Mouse (Mus musculus) gastrocnemius, adult 18-20 months (tissue): ENCODE measurements around the gene Cd8b1. TPM values are rescaled to one million over a fixed set of nuclear protein-coding genes. Genes with fewer than 3 reads are reported as not detected.

Experiments used
- DNase-seq: peaks from one replicate; pipeline ENCODE4 v3.0.0; 2021; ENCODE audit warnings: low spot score
- total RNA-seq, 2 experiments: library from RNA; stranded (reverse); gene quantifications; 2 replicates each; pipeline ENCODE4 v1.2.3; 2021

Cd8b1 gene
- total RNA-seq, 2 experiments from 2014 or later: not detected

DNA sequence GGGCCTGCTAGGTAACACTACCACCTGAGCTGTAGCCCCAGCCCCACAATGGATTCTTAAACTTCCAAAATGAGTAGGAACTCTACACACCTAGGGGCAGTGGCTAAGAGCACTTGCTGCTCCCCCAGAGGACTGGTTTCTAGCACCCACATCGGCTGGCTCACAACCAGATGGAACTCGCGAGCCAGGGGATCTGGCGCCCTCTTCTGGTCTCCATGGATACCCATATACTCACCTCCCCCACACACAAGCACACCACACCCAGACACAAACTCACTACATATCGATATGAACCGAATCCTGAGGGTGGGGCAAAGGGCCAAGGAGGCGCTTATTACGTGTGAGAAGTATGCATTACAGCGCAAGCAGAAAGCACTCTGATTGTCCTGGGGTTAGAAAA lies 25.4 kb downstream of the Cd8b1 start:
- DNase-seq: no peak

DNA sequence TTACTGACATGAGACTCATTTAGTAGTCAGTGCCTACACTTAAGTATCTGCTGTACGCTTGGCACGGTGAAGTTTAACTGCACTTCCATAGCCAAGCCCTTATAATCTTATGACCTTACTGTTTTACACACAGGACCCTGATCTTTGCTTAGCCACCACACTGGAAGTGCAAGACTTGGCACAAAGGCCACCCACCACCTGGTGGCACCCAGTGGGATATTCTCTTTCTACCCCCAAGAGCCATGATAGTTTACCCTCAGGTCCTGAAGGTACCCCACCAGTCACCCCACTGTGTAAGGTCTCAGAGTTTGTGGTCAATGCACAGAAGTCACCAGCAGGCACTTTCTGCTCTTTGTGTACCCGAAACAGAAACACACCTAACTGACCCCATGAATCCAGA lies 28.6 kb downstream of the Cd8b1 start:
- no peak for DNase-seq

DNA sequence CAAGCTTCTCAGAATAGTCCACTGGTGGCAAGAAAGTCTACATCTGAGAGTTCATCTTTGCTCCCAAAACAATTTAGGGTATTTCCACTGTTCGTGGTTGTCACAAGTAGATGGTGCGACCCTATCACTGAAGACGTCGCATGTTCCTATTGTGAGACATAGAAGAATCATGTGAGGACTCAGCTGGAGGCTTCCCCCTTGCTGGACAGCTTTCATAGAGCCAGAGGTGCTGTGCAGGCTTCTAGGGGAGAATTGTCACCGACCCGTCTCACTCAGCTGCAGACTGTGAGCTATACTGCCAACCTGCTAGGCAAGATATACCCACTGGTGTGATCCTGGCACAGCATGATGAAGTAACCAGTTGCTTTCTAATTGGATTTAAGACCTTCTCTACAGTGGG lies 29.6 kb downstream of the Cd8b1 start:
- no peak for DNase-seq

DNA sequence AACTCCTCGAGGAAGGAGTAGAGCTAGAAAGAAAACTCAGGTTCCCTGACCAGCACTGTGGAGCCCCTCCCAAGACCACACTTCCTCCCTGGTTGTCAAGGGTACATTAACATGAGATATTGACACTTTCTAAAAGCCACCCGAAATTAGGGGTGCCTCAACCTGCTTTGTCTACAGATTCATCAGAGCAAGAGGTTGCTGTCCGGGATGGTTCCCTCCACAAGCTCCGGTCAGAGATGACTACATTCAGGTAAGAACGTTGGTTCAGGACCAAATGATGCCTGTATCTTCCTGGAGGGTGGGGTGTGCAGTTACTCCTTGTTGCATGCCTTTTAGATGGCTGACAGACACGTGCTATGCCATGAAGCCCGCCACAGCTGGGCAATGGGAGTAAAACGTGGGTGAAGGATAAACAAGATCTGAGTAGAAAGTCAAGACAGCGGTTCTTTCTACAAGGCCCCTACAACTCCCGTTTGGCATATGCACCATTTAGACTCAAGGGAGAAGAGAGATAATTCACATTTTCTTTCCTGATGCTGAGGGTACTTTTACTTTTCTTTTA lies 30.4 kb downstream of the Cd8b1 start:
- no peak for DNase-seq

DNA sequence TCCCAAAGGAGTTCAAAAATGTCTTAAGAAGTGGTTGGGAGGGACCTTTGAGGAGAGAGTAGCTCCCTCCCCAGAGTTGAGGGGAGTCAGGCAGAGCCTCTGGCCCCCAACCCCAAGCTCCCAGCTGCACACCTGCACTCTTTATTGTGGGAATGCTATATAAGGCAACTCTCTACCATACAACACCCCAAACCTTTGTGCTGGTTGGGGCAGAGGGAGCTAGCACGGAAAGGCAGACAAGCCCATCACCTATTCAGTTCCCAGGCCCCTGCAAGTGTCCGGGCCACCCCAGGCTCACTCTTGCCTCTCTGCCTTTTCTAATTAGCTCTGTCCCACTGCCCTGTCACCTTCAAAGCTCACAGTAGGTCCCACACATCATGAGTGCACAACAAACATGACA lies 31.1 kb downstream of the Cd8b1 start:
- no peak for DNase-seq

DNA sequence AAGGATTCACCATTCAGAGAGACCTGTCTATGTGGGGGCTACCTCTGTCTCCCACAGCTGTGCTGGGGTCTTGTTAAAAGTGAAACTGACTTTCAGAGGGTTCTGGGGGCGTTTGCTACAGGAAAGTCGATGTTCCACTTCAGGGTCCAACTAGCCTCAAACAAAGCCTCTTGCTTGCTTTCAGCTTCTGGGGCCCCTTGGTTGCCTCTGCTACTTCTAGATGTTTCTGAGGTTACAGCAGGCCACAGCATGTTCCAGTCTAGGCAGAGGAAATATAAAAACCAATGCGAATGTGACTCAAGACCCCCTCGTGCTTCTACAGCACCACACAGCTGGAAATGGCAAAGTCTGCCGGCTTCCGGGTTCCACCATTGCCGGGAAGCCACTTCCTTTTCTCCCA lies 34.9 kb downstream of the Cd8b1 start:
- no peak for DNase-seq

DNA sequence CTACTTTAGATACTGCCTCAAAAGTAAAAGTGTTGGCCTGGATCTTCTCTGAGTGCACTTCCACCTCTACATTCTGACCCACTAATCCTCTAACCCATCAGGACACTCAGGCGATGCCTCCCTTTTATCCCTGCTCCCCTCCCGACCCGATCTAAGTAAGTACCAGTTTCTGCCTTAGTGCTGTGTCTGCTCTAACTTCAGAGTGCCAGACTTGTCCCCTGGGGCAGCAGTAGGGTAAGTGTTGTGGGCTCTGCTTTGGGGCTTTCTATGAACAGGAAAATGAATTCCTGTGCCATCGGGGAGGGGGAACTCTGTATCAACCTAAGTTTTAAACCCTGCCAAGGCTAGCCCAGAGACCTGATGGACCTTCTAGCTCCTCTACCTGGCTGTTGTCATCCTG lies 37.6 kb downstream of the Cd8b1 start:
- DNase-seq: no peak

DNA sequence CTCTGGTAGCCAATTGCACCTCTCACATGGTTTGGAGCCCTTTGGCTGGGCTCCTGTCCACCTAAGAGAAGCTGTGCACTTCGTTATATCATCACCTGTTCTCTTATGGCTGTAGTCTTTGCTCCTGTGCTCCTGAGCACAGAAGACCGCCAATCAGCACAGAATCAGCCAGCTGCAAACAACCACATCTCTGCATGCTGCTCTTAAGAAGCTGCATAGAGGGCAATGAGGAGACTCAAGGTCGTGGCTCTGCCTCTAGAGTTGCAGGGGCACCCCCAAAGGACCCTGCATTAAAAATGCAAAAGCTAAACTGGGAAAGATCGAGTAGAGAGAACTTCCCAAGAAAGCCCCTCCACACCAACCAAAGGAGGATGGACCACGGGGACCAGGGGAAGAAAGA lies 38.2 kb downstream of the Cd8b1 start:
- DNase-seq: no peak

DNA sequence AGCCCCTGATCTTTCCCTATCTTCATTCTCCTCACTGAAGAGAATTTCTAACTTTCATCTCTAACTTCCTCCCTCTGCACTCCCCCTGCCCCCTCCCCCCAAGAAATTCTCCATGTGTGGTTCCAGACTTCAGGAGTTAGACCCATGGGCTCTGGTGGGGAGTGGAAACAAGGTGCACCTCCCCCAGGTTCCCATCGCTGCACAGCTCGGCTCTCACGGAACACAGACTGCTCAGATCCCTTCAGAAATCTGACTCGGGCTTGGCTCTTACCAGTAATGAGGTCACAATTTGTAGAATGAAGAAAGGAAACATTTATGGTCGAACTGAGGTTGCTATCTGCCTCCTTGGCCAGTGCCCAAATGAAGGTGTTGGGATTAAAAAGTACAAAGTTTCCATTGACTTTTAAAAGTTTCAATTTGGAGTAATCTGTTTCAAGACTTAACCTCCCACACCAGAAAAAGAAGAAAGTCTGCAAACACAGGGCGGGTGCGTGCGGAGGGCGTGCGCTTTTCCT lies 38.6 kb downstream of the Cd8b1 start:
- no peak for DNase-seq

DNA sequence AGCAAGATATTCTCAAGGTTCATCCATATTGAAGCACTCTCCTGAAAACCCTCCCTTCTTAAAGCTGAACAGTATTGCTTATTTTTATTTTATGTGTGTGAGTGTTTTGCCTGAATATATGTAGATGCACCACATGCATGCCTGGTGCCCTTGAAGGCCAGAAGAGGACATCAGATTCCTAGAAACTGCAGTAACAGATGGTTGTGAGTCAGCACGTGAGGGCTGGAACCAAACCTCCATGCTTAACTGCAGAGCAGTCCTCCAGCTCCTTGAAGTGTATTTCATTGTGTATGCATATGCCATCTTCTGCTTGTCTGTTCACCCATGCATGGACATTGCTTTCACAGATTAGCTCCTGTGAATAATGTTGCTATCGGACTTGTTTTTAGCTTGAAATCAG lies 41.4 kb downstream of the Cd8b1 start:
- no peak for DNase-seq

DNA sequence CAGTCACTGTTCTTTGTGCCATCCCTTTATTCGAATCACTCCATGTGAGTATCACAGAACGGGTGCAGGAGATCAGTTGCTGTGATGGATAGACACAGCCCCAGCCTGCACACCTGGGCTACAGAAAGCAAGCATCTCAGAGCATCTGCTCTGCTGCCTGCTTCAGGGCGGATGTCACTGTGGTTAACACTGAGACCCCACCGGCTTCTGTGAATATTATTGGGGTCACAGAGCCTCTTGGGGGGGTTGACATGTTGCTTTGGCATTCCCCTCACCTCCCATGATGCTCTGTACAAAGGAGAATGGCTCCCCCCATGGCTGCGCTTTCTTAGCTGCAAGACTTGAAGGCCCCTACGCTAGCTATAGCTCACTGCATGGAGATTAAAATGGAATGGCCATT lies 46.8 kb downstream of the Cd8b1 start:
- DNase-seq: no peak

DNA sequence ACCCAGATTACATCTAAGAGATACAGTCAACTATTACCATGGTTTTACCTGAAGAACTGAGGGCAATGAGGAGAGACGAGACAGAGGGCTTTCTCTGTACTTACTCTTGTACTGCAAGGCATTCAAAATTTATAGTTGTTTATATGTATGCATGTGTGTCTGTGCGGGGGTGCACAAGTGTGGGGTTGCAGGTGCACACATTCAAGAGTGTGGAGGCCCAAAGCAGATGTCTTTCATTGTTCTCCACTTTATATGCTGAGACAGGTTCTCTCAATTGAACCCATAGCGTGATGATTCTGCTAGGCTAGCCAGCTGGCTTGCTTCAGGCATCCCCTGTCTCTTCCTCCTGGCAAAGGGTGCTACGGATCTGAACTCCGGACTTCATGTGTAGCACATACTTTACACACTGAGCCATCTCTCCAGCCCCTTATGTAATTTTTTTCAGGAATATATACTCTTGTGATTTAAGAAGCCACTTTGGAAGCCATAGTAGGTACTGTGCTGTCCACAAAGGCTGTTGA lies 48.6 kb downstream of the Cd8b1 start:
- no peak for DNase-seq

DNA sequence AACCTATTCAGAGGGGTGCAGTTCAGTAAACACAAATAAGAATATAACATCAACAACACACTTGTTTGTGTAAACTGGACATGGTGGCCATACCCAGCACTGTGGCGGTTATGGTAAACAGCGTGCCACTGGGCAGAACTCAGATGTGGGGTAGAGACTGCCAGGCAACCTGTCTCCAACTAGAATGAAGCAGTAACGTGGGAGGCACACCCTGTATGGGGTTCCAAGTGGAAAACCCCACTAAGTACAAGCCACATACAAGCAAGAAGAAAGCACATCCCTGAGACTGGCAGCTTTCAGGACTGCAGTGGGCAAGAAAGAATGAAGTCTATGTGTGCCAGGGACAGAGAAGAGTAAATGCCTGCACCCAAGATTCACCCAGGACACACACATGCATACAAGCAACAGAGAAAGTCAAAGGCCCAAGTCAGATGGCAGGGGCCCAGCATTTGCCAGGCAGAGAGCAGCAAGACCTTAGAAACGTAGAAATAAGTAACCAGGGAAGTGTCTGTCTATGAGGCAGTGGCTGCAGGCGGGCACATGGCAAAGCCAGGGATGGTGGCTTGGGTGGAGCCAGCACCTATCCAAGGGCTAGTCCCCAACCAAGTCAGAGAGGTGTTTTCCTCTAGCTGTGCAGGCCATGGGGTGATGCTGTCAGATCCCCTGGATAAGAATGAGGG lies 49.6 kb downstream of the Cd8b1 start:
- no peak for DNase-seq

DNA sequence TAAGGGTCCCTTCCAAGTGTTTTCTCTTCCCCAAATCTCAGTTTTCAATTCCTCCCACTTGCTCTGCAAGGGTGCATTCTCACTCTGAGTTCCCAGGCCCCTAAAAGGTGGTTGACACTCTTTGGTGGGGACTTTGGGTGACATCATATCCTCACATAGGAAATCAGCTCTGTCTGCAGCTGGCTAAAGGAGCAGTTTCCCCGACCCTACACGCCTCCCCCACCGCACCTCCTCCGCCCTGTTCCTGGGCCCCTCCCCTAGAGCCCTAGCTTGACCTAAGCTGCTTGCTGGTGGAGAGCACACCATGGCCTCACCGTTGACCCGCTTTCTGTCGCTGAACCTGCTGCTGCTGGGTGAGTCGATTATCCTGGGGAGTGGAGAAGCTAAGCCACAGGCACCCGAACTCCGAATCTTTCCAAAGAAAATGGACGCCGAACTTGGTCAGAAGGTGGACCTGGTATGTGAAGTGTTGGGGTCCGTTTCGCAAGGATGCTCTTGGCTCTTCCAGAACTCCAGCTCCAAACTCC lies 50.7 kb downstream of the Cd8b1 start, which contains the start of gene Cd8a:
Gene Cd8a, plus strand, starts transcription at position 179 of the 527 bp plus-strand sequence.
- DNase-seq: no peak

DNA sequence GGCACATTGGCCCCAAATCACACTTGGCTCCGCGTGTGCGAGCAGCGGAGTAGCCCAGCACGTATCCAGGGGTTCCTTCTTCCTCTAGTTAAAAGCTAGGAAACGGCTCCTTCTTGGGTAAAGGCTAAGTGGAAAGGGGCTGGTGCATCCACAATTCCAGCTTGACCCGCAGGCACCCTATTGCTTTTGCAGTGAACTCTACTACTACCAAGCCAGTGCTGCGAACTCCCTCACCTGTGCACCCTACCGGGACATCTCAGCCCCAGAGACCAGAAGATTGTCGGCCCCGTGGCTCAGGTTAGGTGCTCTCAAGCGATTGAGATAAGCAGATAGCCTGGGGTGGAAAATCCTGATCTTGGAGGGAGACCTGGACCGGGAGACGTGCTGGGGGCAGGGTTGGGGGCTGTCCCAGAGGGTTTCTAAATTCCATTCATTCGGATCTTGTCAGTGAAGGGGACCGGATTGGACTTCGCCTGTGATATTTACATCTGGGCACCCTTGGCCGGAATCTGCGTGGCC lies 51.8 kb downstream of the Cd8b1 start:
- DNase-seq: no peak

DNA sequence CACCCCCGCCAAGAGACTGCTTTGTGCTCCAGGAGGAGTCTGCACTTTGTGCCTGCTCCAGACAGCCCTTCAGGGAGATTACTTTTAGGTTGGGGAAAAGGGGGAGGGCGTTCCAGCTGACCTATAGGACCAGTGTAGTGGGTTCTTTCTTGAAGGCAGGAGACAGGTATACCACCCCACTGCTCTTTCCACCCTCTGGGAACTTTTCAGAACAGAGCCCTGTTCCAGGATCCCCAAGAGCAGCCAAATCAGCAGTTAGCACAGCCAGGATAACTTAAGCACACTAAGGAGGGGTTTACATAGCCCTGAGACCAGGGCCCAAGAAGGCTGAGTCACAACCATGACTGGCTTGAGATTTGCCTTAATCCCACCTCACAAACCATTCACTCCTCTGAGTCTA lies 52.3 kb downstream of the Cd8b1 start:
- DNase-seq: no peak

DNA sequence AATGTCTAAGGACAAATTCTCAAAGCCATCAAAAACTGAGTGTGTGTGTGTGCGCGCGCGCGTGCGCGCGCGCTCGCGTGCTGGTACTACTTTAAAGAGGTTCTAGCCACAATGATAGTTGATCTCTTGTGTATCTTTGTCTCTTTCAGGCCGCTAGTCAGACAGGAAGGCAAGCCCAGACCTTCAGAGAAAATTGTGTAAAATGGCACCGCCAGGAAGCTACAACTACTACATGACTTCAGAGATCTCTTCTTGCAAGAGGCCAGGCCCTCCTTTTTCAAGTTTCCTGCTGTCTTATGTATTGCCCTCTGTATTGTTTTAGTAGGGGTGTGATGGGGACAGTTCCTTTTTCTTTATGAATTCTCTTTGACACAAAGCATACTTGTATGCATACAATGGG lies 54.1 kb downstream of the Cd8b1 start:
- no peak for DNase-seq

DNA sequence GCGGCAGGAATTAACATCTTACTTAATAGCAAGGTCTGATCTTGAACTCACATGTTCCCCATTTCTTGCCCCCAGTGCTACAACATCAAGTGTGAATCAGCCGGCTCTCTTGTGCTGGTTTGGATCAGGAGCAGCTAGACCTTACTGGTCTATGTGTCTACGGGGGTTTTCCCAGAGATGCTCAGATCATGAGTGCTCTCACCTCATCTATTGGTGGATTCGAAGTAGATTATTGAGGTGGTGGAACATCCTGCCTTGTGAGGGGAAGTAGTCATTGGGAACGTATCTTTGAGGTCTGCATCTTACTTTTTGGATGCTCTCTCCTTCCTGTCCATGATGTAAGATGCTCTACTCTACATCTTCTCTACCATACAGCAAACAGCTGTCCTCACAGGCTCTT lies 59.1 kb downstream of the Cd8b1 start:
- no peak for DNase-seq
